23 mouse cellular contexts compared by ENCODE assay signal in genomic region chr8:12719091-12719490, GRCm38 (mm10). TPM values are rescaled to one million over a fixed set of nuclear protein-coding genes. Genes with fewer than 3 reads are reported as not detected.
A peak's percentile ranks its signal among the peaks of the same experiment; 100 is the strongest.
DNase-seq lines count a peak whose midpoint lies in the region; ATAC-seq and TF ChIP-seq lines count a peak whose summit lies in the region.
"Had no signal": no experiment of that assay in that cellular context is flagged by ENCODE, and none has a peak within 500 bp of the region (broad histone marks: within the 10 kb centered on the region; RNA-seq: fewer than 3 reads in every experiment).

No protein-coding gene starts in this region.

- H3K4me3 ChIP-seq in embryonic facial prominence, embryonic 14.5 days (ENCODE audit: low read depth, low read length): no peak overlapping the region
- H3K4me3 ChIP-seq in embryonic facial prominence, embryonic 10.5 days: no peak overlapping the region
- H3K4me3 ChIP-seq in liver, adult 2 months (ENCODE audit: insufficient read depth, low read depth, low read length): no peak overlapping the region
- no peak overlapping the region for H3K4me3 ChIP-seq in liver, embryonic 11.5 days (ENCODE audit: low read depth, low read length)
- H3K4me3 ChIP-seq: forebrain, embryonic 10.5 days; heart, embryonic 12.5 days; hindbrain, embryonic 10.5 days; intestine, embryonic 15.5 days; neural tube, embryonic 15.5 days had no signal

- H3K36me3 ChIP-seq in embryonic facial prominence, embryonic 14.5 days (ENCODE audit: control insufficient read depth, insufficient read depth, low read length): no peaks in the 10 kb centered on the region
- no peaks in the 10 kb centered on the region for H3K36me3 ChIP-seq in embryonic facial prominence, embryonic 10.5 days (replicated peaks)
- H3K36me3 ChIP-seq in liver, adult 2 months (ENCODE audit: control insufficient read depth, insufficient read depth, low read length): no peaks in the 10 kb centered on the region
- H3K36me3 ChIP-seq in liver, embryonic 11.5 days (ENCODE audit: control insufficient read depth, insufficient read depth, low read length): no peaks in the 10 kb centered on the region
- H3K36me3 ChIP-seq: forebrain, embryonic 10.5 days; heart, embryonic 12.5 days; hindbrain, embryonic 10.5 days; intestine, embryonic 15.5 days; neural tube, embryonic 15.5 days had no signal

- ATAC-seq in embryonic facial prominence, embryonic 14.5 days (ENCODE audit: low read depth): no peak
- no peak for ATAC-seq in liver, embryonic 11.5 days (replicated peaks; ENCODE audit: low FRiP score)
- ATAC-seq: forebrain, embryonic 16.5 days; hindbrain, embryonic 16.5 days; intestine, embryonic 15.5 days had no signal

- TF ChIP-seq POLR2A in liver, adult 2 months (IDR thresholded peaks at IDR 0.05; ENCODE audit: extremely low read depth, insufficient read depth, low read length): no peak

- H3K79me2 ChIP-seq in liver, adult 2 months (ENCODE audit: control insufficient read depth, insufficient read depth, low read length): no peaks in the 10 kb centered on the region

- no peak overlapping the region for H3K4me2 ChIP-seq in embryonic facial prominence, embryonic 14.5 days (ENCODE audit: low read depth, low read length)
- no peak overlapping the region for H3K4me2 ChIP-seq in liver, embryonic 11.5 days
- H3K4me2 ChIP-seq: heart, embryonic 12.5 days; intestine, embryonic 15.5 days; midbrain, embryonic 11.5 days; neural tube, embryonic 15.5 days had no signal

- H3K27me3 ChIP-seq in embryonic facial prominence, embryonic 14.5 days (replicated peaks; ENCODE audit: control insufficient read depth, insufficient read depth, low read length): no peaks in the 10 kb centered on the region
- H3K27me3 ChIP-seq in embryonic facial prominence, embryonic 10.5 days (replicated peaks; ENCODE audit: low read depth, poor library complexity, severe bottlenecking): no peaks in the 10 kb centered on the region
- H3K27me3 ChIP-seq in liver, adult 2 months (ENCODE audit: control insufficient read depth, insufficient read depth, low read length): no peaks in the 10 kb centered on the region
- no peaks in the 10 kb centered on the region for H3K27me3 ChIP-seq in liver, embryonic 11.5 days (replicated peaks; ENCODE audit: control insufficient read depth, insufficient read depth, low read length)
- H3K27me3 ChIP-seq: intestine, embryonic 15.5 days; neural tube, embryonic 15.5 days had no signal

- 0 out of 2 replicates have a peak, but pooled peaks cover 8% of the 10 kb centered on the region for H3K4me1 ChIP-seq in embryonic facial prominence, embryonic 14.5 days (ENCODE audit: control insufficient read depth, insufficient read depth, low read length)
- peaks cover 22% of the 10 kb centered on the region for H3K4me1 ChIP-seq in embryonic facial prominence, embryonic 10.5 days
- H3K4me1 ChIP-seq in liver, adult 2 months (ENCODE audit: control insufficient read depth, insufficient read depth, low read length): peaks cover 33% of the 10 kb centered on the region
- H3K4me1 ChIP-seq in liver, embryonic 11.5 days (replicated peaks; ENCODE audit: control insufficient read depth, insufficient read depth, low read length): no peaks in the 10 kb centered on the region
- H3K4me1 ChIP-seq: heart, embryonic 12.5 days had no signal

- no peaks in the 10 kb centered on the region for H3K9me3 ChIP-seq in embryonic facial prominence, embryonic 14.5 days (ENCODE audit: control insufficient read depth, low read length)
- H3K9me3 ChIP-seq in embryonic facial prominence, embryonic 10.5 days: no peaks in the 10 kb centered on the region
- no peaks in the 10 kb centered on the region for H3K9me3 ChIP-seq in liver, embryonic 11.5 days (ENCODE audit: control insufficient read depth, low read length)
- H3K9me3 ChIP-seq: forebrain, embryonic 10.5 days; heart, embryonic 12.5 days; hindbrain, embryonic 10.5 days; intestine, embryonic 15.5 days; neural tube, embryonic 15.5 days had no signal

- TF ChIP-seq CTCF in liver, adult 2 months (IDR thresholded peaks at IDR 0.05; ENCODE audit: low read depth, low read length): no peak

- WGBS in embryonic facial prominence, embryonic 14.5 days: 63% methylated on average over 9 of the region's 9 CpGs
- WGBS in embryonic facial prominence, embryonic 10.5 days: 66% methylated on average over 9 of the region's 9 CpGs
- WGBS in liver, adult 2 months: 17% methylated on average over 9 of the region's 9 CpGs
- WGBS in liver, embryonic 11.5 days: 67% methylated on average over 9 of the region's 9 CpGs

- peak; percentile 8 for DNase-seq in embryonic facial prominence, embryonic 14.5 days (ENCODE audit: low spot score)
- no peak for DNase-seq in embryonic facial prominence, embryonic 10.5 days (ENCODE audit: low spot score)
- DNase-seq in liver, adult 2 months (ENCODE audit: extremely low read depth, low read depth, low spot score): peak; percentile 83
- no peak for DNase-seq in liver, embryonic 11.5 days (ENCODE audit: low spot score)
- peak; percentile 70 to 76 for DNase-seq in kidney, adult 8-10 months
- DNase-seq in kidney, postnatal 36 days: peak; percentile 72 to 75
- no peak for DNase-seq in ovary, postnatal 10 days (ENCODE audit: low spot score)
- DNase-seq in left cerebral cortex, adult 8-10 months (ENCODE audit: low spot score in 2 of 2): no peak
- DNase-seq: adrenal gland, postnatal 10 days; cerebellum, adult 8-10 months; cerebellum, postnatal 36 days; gastrocnemius, postnatal 25 days; heart, adult 18-20 months; heart, postnatal 10 days; right cerebral cortex, adult 18-20 months had no signal

- no peak overlapping the region for H3K9ac ChIP-seq in embryonic facial prominence, embryonic 14.5 days (ENCODE audit: low read depth, low read length)
- peak overlapping the region; percentile 20; the same call in 1 of the 2 replicates for H3K9ac ChIP-seq in liver, adult 2 months (ENCODE audit: low read depth, low read length)
- H3K9ac ChIP-seq in liver, embryonic 11.5 days (ENCODE audit: low read depth, low read length): no peak overlapping the region
- H3K9ac ChIP-seq: heart, embryonic 12.5 days; intestine, embryonic 15.5 days; neural tube, embryonic 15.5 days had no signal

- no peak overlapping the region for H3K27ac ChIP-seq in embryonic facial prominence, embryonic 14.5 days (replicated peaks; ENCODE audit: low read depth, low read length)
- H3K27ac ChIP-seq in embryonic facial prominence, embryonic 10.5 days (replicated peaks): no peak overlapping the region
- peak overlapping the region; percentile 72 for H3K27ac ChIP-seq in liver, adult 2 months (replicated peaks; ENCODE audit: insufficient read depth, low read depth, low read length)
- H3K27ac ChIP-seq in liver, embryonic 11.5 days (ENCODE audit: low read depth, low read length): no peak overlapping the region
- H3K27ac ChIP-seq: forebrain, embryonic 10.5 days; hindbrain, embryonic 10.5 days; intestine, embryonic 15.5 days; neural tube, embryonic 15.5 days had no signal

RNA-seq across cellular contexts. Expression of gene Atp11a, which starts 37.7 kb away (rescaled TPM):
- 21.4 and 23.7 TPM in 2 replicates for polyA plus RNA-seq in embryonic facial prominence, embryonic 14.5 days (2014; fragmentation: Nextera tagmentation; extraction: Ambion mirVana)
- 9.8 and 10.2 TPM in 2 replicates for polyA plus RNA-seq in embryonic facial prominence, embryonic 10.5 days (2016; fragmentation: Nextera tagmentation; extraction: Ambion mirVana)
- 4.8 and 6.8 TPM in 2 replicates for total RNA-seq in liver, adult 2 months (2014; rRNA removed)
- polyA plus RNA-seq in liver, adult 2 months (2012; rRNA removed): 6.6 and 6.9 TPM in 2 replicates
- 5.4 and 7.0 TPM in 2 replicates for polyA plus RNA-seq in liver, embryonic 11.5 days (2014; fragmentation: Nextera tagmentation; extraction: Ambion mirVana)
- 10 to 100 TPM; 52.3 to 65.7 (median 61.4) TPM for total RNA-seq in left cerebral cortex, adult 8-10 months (2022)

RNA-seq across cellular contexts. Expression of gene Tubgcp3, which starts 47.0 kb away (rescaled TPM):
- polyA plus RNA-seq in embryonic facial prominence, embryonic 14.5 days (2014; fragmentation: Nextera tagmentation; extraction: Ambion mirVana): 35.9 and 41.4 TPM in 2 replicates
- 52.7 and 56.3 TPM in 2 replicates for polyA plus RNA-seq in embryonic facial prominence, embryonic 10.5 days (2016; fragmentation: Nextera tagmentation; extraction: Ambion mirVana)
- 12.8 and 19.1 TPM in 2 replicates for total RNA-seq in liver, adult 2 months (2014; rRNA removed)
- 14.4 and 21.9 TPM in 2 replicates for polyA plus RNA-seq in liver, adult 2 months (2012; rRNA removed)
- polyA plus RNA-seq in liver, embryonic 11.5 days (2014; fragmentation: Nextera tagmentation; extraction: Ambion mirVana): 56.3 and 63.7 TPM in 2 replicates
- total RNA-seq in left cerebral cortex, adult 8-10 months (2022): 10 to 100 TPM; 37.2 to 39.1 (median 38.6) TPM

Comparison
In these comparisons a context has a peak if more than half of its experiments do, and no peak if none do; other contexts are left out.
1. DNase-seq: peak in embryonic facial prominence, embryonic 14.5 days (single experiment), liver, adult 2 months (single experiment), kidney, adult 8-10 months (2 of 2) and kidney, postnatal 36 days (2 of 2); none in embryonic facial prominence, embryonic 10.5 days (single experiment), liver, embryonic 11.5 days (single experiment), ovary, postnatal 10 days (single experiment) and left cerebral cortex, adult 8-10 months (0 of 2).